Mouse (Mus musculus) adrenal gland, adult 2 months (tissue): ENCODE results near the gene Slc25a40. TPM values are rescaled to one million over a fixed set of nuclear protein-coding genes. Genes with fewer than 3 reads are reported as not detected.

Source experiments
- DNase-seq: peaks from one replicate; pipeline ENCODE4 v3.0.0; 2021
- long read RNA-seq: library from polyadenylated mRNA; stranded (forward); transcript quantifications from one replicate; pipeline ENCODE4 v2.0.0, GENCODE M21; 2021
- polyA plus RNA-seq: library from polyadenylated mRNA; depleted of rRNA; stranded (reverse); fragments of >200 nt; gene quantifications from 2 replicates; pipeline ENCODE4 v1.2.3, GENCODE M21; 2012; rRNA removed
- total RNA-seq, 2 experiments: library from RNA; stranded (reverse); gene quantifications; 2 replicates each; pipeline ENCODE4 v1.2.3; 2021

The Slc25a40 gene
- total RNA-seq: 10 to 100 TPM in 1 of 2 experiments, 1 to 10 TPM in 1; 8.9 to 11.3 TPM
- 1.7 and 1.8 TPM in 2 replicates for polyA plus RNA-seq
- long read RNA-seq, partial matches to known transcripts: 1 of 7 reads
- long read RNA-seq, other reads (novel, unspliced or antisense): 4 of 7 reads

DNA sequence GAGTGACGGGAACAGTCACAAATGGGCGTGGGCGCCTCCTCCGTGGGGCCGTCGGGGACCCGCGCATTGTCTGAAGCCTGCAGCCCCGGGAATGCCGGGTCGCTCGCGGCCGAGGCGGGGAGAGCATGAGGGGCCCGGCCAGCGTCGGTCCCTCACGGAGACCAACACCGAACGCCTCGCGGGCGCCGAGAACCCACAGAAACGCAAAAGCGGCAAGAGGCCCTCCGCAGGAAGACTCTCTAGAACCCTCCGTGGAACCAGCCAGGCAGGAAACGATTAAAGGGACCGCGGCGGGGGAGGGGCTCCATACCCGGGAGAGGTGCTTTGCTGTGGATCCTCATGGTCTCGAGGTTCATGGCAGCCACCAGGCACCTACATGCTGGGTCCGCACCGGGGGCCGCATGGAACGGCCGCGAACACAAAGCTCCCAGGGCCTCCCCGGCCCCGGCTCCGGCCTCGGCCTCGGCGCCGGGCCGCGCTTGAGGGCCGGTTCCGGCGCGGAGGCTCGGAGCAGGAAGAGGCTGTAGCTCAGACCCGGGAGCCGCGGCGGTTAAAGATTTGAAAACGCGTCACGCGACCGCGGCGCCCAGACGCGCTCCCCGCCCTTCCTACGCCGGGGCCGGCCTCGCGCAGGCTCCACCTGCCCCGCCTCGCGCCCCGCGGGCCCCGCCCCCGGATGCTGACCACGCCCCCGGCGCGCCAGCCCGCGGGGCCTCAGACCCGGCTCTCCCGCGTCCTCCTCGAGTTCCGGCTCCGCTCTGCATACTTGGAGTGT, at the start of gene Slc25a40, which contains the start of gene Dbf4:
Gene Slc25a40 (plus strand): TSS at position 694 of the 775 bp plus-strand sequence.
Gene Dbf4 (minus strand): TSS at position 560 of the 775 bp plus-strand sequence.
- peak; percentile 97 for DNase-seq

GRCm38 (mm10) chr5:8373415-8373814, 49.2 kb upstream of the Slc25a40 start:
- DNase-seq: no peak

GRCm38 (mm10) chr5:8374297-8374906, 48.2 kb upstream of the Slc25a40 start:
- DNase-seq: no peak

GRCm38 (mm10) chr5:8393891-8394583, 28.6 kb upstream of the Slc25a40 start:
- no peak for DNase-seq

- no peak for DNase-seq
Observed at GRCm38 (mm10) chr5:8397587-8398249, 24.9 kb upstream of the Slc25a40 start.

- DNase-seq: no peak
Observed at GRCm38 (mm10) chr5:8408746-8409145, 13.9 kb upstream of the Slc25a40 start.

DNA sequence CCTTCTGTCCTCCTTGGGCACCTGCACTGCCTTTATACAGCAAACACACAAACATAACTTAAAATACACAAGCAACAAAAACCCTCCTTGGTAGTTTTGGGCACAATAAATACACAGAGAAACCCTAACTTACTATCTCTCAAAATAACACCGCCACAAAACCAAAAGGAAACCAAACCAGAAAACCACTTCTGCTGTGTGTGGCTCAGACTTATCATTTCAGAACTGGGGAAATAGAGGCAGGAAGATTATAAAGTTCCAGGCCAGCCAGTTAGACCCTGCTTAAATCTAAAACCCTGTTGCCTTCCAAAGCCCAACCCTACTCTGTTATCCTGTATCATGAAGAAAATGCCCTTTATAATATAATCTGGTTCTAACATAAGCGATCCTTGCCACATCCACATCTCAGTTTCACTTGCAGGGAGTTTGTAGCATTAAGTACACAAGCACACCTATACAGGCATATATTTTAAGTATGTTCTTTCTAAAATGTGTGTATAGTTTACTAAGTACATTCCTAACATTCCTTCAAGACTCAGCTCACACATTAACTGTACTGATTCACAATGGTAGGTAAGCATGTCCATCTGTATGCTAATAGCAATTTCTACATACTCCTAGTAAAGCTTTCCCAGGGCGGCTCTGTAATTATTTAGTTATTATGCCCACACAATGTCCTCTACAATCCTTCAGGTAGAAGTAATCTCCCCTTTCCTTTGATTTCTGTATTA, 5.8 kb upstream of the Slc25a40 start:
- DNase-seq: no peak

- DNase-seq: no peak
Observed at GRCm38 (mm10) chr5:8417443-8417842, 5.2 kb upstream of the Slc25a40 start.

DNA sequence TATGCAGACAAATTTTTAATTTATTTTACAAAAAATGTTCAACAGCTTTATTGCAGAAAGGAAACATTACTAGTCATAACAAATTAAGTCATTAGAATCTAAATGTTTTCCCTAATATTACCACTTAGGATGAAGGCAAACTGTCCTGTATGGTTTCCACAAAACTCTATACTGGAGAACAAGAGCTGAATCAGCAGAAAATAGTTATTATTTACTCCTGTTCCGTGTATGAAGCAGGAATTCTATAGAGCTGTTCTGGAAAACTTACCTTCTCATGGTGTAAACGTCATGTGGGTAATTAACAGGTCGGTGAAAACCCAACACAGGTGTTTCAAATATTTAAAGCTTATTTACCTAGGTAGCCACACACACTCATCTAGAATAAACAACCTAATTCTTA, 1.2 kb upstream of the Slc25a40 start:
- no peak for DNase-seq

DNA sequence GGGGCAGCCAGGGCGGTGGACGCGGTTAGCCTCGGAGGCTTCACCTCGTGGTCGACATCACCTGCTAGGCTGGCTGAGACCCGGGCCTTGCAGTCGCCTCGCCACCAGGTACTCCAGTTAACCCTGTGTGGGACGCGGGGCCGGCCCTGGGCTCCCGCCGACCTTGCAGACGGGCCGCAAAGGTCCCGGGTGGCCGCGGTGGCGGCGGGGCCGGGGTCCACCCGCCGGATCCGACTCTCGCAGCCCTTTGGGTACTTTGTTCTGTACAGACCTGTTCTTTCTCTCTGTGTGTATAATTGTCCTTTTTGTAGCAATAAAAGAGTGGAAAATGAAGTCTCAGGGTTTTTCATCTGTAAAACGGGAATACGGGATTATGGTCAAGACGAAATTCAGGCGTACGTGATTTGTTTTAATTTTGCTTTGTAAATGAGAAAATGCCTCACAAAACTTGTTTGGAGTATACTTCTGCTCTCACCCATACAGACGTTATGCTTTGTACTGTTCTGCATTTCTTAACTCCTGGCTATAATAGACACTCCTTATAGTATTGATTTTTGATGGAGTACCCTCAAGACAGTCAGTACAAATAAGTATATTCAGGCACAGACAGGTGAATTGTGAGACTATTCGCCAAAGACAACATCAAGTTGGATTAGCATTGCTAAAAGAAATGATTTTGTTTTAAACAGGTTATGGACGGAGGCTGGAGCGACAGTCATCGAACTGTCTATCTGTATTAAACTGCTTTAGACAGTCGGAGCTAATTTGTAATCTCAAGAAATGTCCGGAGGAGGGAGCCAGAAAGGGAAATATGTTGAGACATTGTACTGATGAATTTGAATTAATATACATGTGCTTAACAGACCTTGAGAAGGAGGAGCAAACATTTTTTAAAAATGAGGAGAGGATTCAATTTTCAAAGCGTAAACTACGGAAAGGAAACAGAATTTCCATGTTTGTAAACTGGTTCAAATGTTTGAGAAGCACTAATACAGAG, 580 bp downstream of the Slc25a40 start:
- no peak for DNase-seq

- no peak for DNase-seq
Observed at GRCm38 (mm10) chr5:8424116-8424515, 1.5 kb downstream of the Slc25a40 start.

- DNase-seq: no peak
Observed at GRCm38 (mm10) chr5:8425899-8426298, 3.2 kb downstream of the Slc25a40 start.

GRCm38 (mm10) chr5:8437481-8438156, 15.0 kb downstream of the Slc25a40 start:
- DNase-seq: no peak

DNA sequence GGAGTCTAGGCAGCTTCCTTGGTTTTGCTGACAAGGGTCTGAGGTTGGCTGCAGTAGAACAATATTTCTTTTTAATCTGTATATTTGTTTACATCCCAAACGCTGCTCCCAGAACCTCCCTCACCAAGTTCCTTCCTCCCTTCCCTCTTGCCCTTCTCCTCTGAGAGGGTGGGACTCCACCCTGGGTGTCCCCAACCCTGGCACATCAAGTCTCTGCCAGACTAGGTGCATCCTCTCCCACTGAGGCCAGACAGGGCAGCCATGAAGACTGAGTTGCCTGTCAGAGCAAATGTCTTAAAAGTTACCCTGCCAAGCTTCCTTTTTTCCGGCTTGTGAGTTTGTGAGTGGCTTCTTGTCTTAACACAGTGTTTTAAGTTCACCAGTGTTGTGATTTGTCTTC, 16.4 kb downstream of the Slc25a40 start:
- DNase-seq: no peak

DNA sequence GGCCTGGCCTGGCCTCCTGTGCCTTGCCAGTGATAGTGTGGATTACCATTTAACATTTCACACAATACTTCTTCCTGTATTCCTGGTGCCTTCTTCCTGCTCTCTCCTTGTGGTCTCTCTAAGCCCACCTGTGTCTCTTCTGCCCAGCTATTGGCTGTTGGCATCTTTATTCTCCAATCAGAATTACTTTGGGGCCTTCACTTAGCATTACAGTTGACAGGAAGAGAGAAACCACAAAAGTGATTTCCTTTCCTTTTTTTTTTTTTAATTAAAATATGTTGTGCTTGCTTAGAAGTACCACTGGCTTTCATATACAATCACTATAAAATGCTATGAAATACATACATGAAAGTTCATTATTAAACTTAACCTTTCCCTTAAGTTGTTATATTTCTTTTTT, 32.9 kb downstream of the Slc25a40 start:
- DNase-seq: no peak

DNA sequence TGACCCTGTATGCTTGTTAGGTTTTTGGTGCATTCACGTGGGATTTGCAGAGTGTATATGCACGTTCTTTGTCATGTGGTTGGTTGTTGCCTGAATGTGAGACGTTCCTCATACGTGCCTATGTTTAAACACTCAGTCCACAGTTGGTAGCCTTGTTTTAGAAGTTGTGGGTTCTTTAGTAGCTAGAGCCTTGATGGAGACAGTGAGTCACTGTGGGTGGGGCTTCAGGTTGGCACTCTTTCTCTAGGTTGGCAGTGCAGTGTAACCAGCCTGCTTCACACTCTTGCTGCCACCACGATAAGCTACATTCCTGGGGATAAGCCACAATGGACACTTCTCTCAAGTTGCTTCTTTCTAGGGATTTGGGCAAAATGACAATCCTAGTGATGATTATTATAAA, 33.9 kb downstream of the Slc25a40 start:
- peak; percentile 41 for DNase-seq

DNA sequence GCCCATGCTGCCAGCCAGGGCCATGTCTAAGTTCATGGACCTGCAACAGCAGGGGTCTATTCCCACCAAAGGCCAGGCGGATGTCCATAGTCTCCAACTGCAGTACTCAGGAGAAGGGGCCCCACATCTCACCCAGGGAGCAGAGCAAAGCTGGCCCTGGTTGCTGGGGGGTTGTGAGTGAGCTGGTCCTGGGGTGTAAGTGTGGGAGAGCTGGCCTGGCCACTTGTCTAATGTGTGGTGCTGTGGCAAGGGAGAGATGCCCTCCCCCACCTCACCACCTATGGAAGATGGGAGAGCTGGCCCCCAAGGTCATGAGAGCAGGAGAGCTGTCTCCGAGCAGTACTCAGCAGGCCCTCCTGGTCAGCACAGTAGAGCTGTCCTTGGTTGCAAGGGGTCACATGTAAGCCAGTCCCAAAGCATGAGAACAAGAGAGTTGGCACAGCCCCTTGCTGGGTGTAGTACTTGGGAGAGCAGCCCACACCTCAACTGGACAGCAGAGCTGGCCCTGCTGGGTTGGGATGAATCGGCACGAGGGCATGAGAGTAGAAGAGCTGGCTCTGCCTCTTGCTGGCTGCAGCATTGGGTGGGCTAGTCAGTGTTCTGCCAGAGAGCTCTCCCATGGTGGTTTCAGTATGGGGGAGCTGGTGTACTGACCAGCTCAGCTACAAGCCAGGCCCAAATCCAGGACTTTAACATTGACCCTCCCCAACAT, 65.5 kb downstream of the Slc25a40 start:
- no peak for DNase-seq

DNA sequence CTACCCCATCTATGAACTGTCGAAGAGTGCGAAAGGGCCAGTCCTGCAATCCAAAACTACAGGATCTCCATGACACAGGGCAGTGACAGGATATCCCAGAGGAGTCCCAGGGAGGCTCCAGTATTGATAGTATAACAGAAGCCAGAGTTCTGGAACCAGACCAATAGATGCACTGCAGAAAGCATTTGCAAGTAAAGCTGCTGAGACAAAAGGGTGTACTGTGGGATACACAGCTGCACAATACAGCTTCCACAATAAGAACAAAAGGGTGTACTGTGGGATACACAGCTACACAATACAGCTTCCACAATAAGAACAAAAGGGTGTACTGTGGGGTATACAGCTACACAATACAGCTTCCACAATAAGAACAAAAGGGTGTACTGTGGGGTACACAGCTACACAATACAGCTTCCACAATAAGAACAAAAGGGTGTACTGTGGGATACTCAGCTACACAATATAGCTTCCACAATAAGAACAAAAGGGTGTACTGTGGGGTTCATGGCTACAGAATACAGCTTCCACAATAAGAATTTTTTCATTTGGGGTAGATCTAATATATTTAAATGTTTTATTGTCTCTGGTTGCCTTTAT, 66.1 kb downstream of the Slc25a40 start:
- DNase-seq: no peak
